Mouse (Mus musculus): ENCODE results near the gene Lnx2.

GRCm38 (mm10) chr5:146968695-146969393 is 107.5 kb downstream of the Lnx2 start:
- TF ChIP-seq POLR2A (IDR thresholded peaks at IDR 0.05; ENCODE audit: control insufficient read depth, extremely low read depth, insufficient read depth, low read length, poor library complexity), result no peak
- no peak for TF ChIP-seq CTCF (IDR thresholded peaks at IDR 0.05; ENCODE audit: borderline replicate concordance, control insufficient read depth, extremely low read depth, insufficient read depth, low read length, poor library complexity)
